Mouse (Mus musculus): ENCODE measurements around the gene Dgat2. TPM values are rescaled to one million over a fixed set of nuclear protein-coding genes. Genes with fewer than 3 reads are reported as not detected.

The Dgat2 gene
- polyA plus RNA-seq, 1 experiment, result 10.9 TPM

DNA sequence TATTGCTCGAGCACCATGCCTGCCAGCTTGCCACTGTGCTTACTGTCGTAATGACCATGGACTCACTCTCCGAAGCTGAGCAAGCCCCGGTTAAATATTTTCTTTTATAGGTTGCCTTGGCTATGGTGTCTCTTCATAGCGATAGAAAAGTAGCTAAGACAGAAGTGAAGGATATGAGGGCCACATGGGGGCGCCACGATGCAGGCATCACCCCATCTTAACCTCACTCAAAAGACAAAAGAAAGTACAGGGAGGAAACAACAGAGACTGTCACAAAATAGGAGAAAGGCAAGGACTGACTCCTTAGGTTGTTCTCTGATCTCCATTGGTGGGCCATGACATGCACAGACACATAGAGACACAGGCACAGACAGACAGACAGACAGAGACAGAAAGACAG is 41.7 kb upstream of the Dgat2 start:
- Histone ChIP-seq H3K4me1 (ENCODE audit: control insufficient read depth, insufficient read depth, low read length) (no peaks in the 10 kb centered on the region; the same call in 1 of the 2 replicates), H3K27ac (ENCODE audit: control insufficient read depth, insufficient read depth, low read depth, low read length, poor library complexity) (no peak overlapping the region), H3K4me3 (replicated peaks; ENCODE audit: control insufficient read depth, low read depth, low read length) (no peak overlapping the region)
- TF ChIP-seq POLR2A (IDR thresholded peaks at IDR 0.05; ENCODE audit: borderline replicate concordance, control insufficient read depth, low read depth, low read length) (no peak), CTCF (IDR thresholded peaks at IDR 0.05; ENCODE audit: control insufficient read depth, insufficient read depth, low read length) (peak; percentile 51; the same call in 1 of the 2 replicates)
- WGBS, result 59% methylated on average over 7 of the region's 7 CpGs

DNA sequence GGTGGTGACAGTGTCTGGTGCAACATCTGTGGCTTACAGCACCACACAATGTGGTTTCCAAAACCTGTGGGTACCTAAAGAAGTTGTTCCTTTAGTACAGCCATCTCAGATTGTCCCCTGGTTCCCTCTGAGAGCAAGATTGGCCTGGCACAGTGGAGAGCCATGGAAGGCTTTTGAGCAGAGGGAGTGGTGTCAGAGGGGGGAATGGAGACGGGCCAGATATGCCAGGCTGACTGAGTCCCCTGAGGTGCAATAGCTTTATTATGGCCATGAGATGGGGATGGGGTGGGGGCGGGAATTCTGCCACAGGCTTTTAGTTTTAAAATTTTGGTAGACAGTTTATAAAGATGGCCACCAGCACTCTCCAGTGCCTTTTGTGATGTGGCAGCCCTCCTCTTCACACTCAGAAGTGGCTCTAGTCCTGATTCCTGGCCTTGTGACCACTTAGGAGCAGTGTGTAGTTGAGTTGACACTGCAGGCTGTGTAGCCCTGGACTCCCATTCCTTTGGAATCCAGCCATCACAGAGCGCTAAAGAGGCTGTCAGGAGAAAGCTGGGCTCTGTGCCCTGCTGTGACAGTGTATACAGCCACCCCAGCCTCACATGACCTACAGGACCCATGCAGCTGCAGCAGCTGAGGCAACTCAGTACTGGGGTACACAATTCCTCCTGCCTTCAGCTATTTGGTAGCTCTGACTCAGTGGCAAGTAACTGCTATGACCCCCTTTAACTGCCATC is 35.0 kb upstream of the Dgat2 start:
- H3K4me3 ChIP-seq (replicated peaks; ENCODE audit: control insufficient read depth, low read depth, low read length), result no peak overlapping the region
- TF ChIP-seq CTCF (IDR thresholded peaks at IDR 0.05; ENCODE audit: control insufficient read depth, insufficient read depth, low read length) (no peak), POLR2A (IDR thresholded peaks at IDR 0.05; ENCODE audit: borderline replicate concordance, control insufficient read depth, low read depth, low read length) (no peak)
- H3K27ac ChIP-seq (ENCODE audit: control insufficient read depth, insufficient read depth, low read depth, low read length, poor library complexity), result no peak overlapping the region
- H3K4me1 ChIP-seq (ENCODE audit: control insufficient read depth, insufficient read depth, low read length), result peaks cover 2% of the 10 kb centered on the region; the same call in 1 of the 2 replicates
- WGBS, result 78% methylated on average over 3 of the region's 3 CpGs

DNA sequence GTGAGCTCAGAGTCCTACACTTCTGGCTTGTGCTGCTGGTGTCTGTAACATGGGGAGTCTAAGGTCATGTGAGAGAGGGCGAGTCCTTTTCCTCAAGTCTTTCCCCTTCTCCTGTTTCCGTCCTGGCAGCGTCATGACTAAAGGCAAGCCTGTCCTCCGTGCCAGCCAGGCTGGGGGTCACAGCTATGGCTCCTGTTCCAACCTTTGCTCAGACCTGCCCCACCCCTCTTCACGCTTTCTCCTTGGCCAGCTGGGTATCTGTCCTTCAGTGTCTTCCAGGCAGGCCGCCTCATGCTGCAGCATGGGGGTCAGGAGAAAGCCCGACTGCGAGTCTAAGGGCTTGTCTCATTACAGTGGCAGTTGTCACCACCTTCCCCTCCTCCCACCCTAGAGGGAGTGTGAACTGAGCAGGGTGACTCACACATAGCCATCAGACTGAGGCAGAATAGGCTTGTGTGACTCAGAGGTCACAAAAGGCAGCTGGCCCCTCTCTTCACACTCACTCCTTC is 32.9 kb upstream of the Dgat2 start:
- whole genome bisulfite sequencing, result 75% methylated on average over 8 of the region's 8 CpGs
- Histone ChIP-seq H3K4me1 (ENCODE audit: control insufficient read depth, insufficient read depth, low read length) (peaks cover 2% of the 10 kb centered on the region; the same call in 1 of the 2 replicates), H3K27ac (ENCODE audit: control insufficient read depth, insufficient read depth, low read depth, low read length, poor library complexity) (no peak overlapping the region), H3K4me3 (replicated peaks; ENCODE audit: control insufficient read depth, low read depth, low read length) (no peak overlapping the region)
- TF ChIP-seq CTCF (IDR thresholded peaks at IDR 0.05; ENCODE audit: control insufficient read depth, insufficient read depth, low read length) (no peak), POLR2A (IDR thresholded peaks at IDR 0.05; ENCODE audit: borderline replicate concordance, control insufficient read depth, low read depth, low read length) (no peak)

DNA sequence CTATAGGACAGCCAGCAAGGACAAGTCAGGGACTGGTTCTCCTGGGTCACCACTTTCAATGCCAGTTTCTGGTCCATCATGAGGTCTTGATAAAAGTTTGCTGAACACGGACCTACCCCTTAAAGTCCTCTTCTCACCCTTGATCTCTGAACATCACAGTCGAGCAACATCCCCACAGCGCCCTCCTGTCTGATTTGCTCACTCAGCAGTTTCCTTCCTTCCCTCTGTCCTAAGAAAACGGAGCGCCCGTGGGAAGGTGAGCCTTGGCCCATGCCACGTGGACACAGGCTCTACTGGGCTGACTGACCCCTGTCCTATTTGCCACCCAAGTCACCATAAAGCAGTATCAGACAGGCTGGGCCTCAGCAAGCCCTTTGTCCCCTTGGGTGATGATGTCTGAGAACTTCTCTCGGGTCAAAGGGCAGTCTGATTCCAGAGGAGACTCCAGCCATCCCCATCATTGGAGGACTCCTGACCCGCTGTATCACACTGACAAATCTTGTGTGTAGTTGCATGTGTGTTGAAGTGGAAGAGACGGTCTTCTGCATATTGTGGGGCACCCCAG is 32.2 kb upstream of the Dgat2 start:
- Histone ChIP-seq H3K4me3 (replicated peaks; ENCODE audit: control insufficient read depth, low read depth, low read length) (no peak overlapping the region), H3K4me1 (ENCODE audit: control insufficient read depth, insufficient read depth, low read length) (peaks cover 2% of the 10 kb centered on the region; the same call in 1 of the 2 replicates), H3K27ac (ENCODE audit: control insufficient read depth, insufficient read depth, low read depth, low read length, poor library complexity) (no peak overlapping the region)
- 83% methylated on average over 10 of the region's 10 CpGs for WGBS
- no peak for TF ChIP-seq CTCF (IDR thresholded peaks at IDR 0.05; ENCODE audit: control insufficient read depth, insufficient read depth, low read length)
- TF ChIP-seq POLR2A (IDR thresholded peaks at IDR 0.05; ENCODE audit: borderline replicate concordance, control insufficient read depth, low read depth, low read length), result no peak

DNA sequence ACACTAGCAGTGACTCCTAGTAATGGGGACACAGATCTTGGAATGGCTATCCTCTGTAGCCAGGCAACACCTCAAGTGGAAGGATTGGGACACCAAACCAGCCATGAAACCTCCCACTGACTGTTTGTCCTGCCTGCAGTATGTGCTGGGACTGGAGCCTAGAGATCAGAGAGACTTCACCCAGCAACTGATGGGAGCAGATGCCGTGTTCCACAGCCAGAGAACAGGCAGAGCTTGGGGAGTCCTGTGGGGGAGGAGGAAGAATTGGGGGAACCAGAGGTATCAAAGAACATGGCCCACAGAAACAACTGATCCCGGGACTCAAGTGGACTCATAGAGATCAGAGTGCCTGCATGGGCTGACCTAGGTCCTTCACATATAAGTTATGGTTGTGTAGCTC is 31.2 kb upstream of the Dgat2 start:
- no peak overlapping the region for H3K4me3 ChIP-seq (replicated peaks; ENCODE audit: control insufficient read depth, low read depth, low read length)
- H3K27ac ChIP-seq (ENCODE audit: control insufficient read depth, insufficient read depth, low read depth, low read length, poor library complexity), result no peak overlapping the region
- H3K4me1 ChIP-seq (ENCODE audit: control insufficient read depth, insufficient read depth, low read length), result peaks cover 2% of the 10 kb centered on the region; the same call in 1 of the 2 replicates
- TF ChIP-seq CTCF (IDR thresholded peaks at IDR 0.05; ENCODE audit: control insufficient read depth, insufficient read depth, low read length) (no peak), POLR2A (IDR thresholded peaks at IDR 0.05; ENCODE audit: borderline replicate concordance, control insufficient read depth, low read depth, low read length) (no peak)
- WGBS, result 65% methylated on average over 2 of the region's 2 CpGs

DNA sequence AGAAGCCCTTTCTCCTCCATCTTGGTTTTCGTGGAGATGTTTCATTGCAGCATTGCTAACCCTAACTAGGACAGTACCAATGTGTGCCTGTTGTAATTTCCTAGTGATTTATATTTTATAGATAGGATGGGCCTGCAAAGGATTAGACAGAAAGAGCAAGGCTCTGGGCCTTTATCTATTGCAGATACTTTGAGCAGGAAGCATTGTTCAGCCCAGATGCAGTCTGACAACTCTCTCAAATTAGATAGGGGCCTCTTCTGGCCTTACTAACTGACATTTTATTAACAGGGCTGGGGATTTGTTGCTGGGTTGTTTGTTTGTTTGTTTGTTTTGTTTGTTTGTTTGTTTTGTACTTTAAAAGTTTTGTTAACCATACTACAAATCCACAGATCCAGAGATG is 30.5 kb upstream of the Dgat2 start:
- Histone ChIP-seq H3K4me1 (ENCODE audit: control insufficient read depth, insufficient read depth, low read length) (peaks cover 2% of the 10 kb centered on the region; the same call in 1 of the 2 replicates), H3K27ac (ENCODE audit: control insufficient read depth, insufficient read depth, low read depth, low read length, poor library complexity) (no peak overlapping the region), H3K4me3 (replicated peaks; ENCODE audit: control insufficient read depth, low read depth, low read length) (no peak overlapping the region)
- WGBS, result 76% methylated on average over 1 of the region's 1 CpGs
- TF ChIP-seq POLR2A (IDR thresholded peaks at IDR 0.05; ENCODE audit: borderline replicate concordance, control insufficient read depth, low read depth, low read length) (no peak), CTCF (IDR thresholded peaks at IDR 0.05; ENCODE audit: control insufficient read depth, insufficient read depth, low read length) (no peak)

DNA sequence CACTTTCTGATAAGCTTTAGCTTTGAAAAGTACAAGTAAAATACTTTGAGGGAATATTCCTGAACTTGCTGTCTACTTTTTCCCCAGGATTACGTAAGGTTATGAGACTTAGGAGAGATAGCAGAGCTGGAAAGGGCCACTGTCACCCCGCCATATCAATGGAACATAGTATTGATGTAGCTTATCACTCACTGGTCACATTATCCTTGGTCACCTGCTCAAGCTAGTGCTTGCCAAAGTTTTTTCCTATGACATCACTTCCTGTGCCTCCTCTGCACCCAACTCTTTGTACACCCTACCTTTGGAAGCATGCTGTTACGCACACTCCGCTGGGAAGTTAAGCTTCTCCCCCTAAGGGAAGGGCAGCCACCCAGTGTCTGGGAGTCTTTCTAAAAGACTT is 26.2 kb upstream of the Dgat2 start:
- Histone ChIP-seq H3K27ac (ENCODE audit: control insufficient read depth, insufficient read depth, low read depth, low read length, poor library complexity) (no peak overlapping the region), H3K4me3 (replicated peaks; ENCODE audit: control insufficient read depth, low read depth, low read length) (no peak overlapping the region), H3K4me1 (ENCODE audit: control insufficient read depth, insufficient read depth, low read length) (no peaks in the 10 kb centered on the region)
- WGBS, result 82% methylated on average over 4 of the region's 4 CpGs
- no peak for TF ChIP-seq CTCF (IDR thresholded peaks at IDR 0.05; ENCODE audit: control insufficient read depth, insufficient read depth, low read length)
- no peak for TF ChIP-seq POLR2A (IDR thresholded peaks at IDR 0.05; ENCODE audit: borderline replicate concordance, control insufficient read depth, low read depth, low read length)

DNA sequence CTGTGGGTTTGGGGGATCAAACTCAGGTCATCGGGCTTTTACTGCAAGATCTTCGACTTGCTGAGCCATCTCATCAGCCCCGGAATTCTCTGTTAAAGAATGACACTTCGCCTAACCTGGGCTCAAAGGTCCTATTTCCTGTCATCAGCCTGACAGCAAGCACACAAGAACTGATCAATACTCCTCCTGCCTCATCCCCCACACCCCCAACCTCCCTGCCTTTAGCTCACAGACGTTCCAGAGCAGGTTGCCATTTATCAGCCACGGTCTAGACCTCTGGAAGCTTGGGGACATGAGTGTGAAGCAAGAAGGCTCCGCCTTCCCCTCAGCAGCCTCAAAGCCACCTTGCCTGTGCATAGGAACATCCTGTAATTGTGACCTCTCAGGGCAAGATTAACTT is 23.8 kb upstream of the Dgat2 start:
- 76% methylated on average over 7 of the region's 7 CpGs for WGBS
- no peak overlapping the region for H3K27ac ChIP-seq (ENCODE audit: control insufficient read depth, insufficient read depth, low read depth, low read length, poor library complexity)
- no peak for TF ChIP-seq POLR2A (IDR thresholded peaks at IDR 0.05; ENCODE audit: borderline replicate concordance, control insufficient read depth, low read depth, low read length)
- TF ChIP-seq CTCF (IDR thresholded peaks at IDR 0.05; ENCODE audit: control insufficient read depth, insufficient read depth, low read length), result no peak

More for the DNA sequence above, 23.8 kb upstream of the Dgat2 start:
- Histone ChIP-seq H3K4me1 (ENCODE audit: control insufficient read depth, insufficient read depth, low read length) (no peaks in the 10 kb centered on the region), H3K4me3 (replicated peaks; ENCODE audit: control insufficient read depth, low read depth, low read length) (no peak overlapping the region)

All from bone marrow, adult 2 months (tissue).